Mouse (Mus musculus): ENCODE measurements around the gene Map2k5. TPM values are rescaled to one million over a fixed set of nuclear protein-coding genes. Genes with fewer than 3 reads are reported as not detected.

The Map2k5 gene
- 37.2 and 40.2 TPM in 2 replicates for polyA plus RNA-seq (2015; fragmentation: Nextera tagmentation; extraction: Ambion mirVana)

DNA sequence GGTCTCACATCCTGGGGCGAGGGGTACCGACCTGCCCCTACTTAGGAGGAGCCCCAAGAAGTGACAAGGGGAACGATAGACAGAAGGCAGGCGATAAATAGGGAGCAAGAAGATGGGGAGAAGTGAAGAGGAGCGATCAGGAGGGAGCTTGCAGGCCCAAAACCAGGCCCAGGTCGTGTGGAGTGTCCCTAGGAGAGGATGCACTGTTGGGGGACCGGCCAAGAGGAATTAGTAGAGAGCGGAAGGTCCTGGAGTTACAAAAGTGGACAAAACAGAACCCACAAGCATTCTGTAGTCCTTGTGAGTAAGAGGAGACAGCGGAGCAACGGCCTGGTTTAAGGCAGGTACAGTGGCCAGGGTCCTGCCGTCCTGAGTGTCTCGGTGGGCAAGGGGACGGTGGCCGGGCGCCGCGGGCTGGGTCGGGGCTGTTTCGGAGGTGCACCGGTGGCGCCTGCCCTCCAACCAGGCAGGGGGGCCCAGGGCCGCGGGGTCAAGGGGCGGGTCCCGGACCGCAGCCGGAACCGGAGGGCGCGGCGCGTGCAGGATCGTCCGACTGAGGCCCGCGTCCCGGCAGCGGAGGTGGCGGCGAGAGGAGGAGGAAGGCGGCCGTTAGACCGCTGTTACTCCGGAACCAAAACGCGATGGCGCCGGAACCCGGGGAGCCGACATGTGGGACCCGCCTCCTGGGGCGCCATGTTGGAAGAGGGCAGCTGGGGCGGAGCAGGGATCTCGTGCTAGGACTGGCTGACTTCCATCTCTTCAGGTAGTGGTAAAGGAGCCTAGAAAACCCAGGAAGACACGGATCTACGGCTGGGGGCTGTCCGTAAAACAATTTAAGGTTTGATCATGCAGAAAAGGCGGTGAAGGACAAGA, at the start of gene Map2k5:
Gene Map2k5 (minus strand): TSS at position 633 of the 873 bp plus-strand sequence.
- Histone ChIP-seq H3K9me3 (no peaks in the 10 kb centered on the region), H3K4me3 (peak within 1 kb of the TSS; percentile 86), H3K9ac (peak within 1 kb of the TSS; percentile 91), H3K27ac (peak within 1 kb of the TSS; percentile 87), H3K4me1 (peaks cover 26% of the 10 kb centered on the region), H3K4me2 (replicated peaks) (peak within 1 kb of the TSS; percentile 97), H3K27me3 (no peaks in the 10 kb centered on the region), H3K36me3 (peaks cover 25% of the 10 kb centered on the region)
- WGBS: 1% methylated on average over 55 of the region's 58 CpGs
- peak; percentile 92 for ATAC-seq (ENCODE audit: low FRiP score, low read depth)

DNA sequence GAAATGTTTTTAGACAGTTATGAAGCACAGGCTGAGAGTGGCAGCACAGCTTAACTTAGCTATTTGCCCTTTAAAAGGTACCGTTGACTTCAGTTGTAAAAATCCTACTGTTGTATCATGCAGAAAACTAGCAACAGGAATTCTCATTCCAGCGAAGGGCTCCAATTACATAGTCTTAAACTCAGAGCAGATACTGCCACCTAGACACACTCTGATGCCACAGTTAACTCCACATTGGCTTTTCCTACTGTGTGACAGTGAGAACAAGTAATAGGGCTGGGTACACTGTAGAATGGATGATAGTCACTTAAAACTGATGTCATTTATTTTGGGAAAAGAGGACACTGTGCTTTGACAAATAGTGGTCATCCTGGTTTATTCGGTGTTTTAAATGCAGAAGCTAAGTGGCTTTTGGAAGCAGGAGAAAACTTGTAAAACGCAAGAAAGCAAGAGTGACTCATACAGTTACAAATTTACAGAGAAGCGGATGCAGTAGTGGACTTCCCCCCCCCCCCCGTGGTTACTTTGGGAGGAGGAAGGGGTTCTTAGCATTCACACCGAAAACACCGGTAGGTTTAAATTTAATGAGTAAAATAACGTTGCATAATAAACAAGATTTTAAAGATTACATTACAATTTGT, 43.5 kb upstream of the Map2k5 start:
- Histone ChIP-seq H3K27ac (no peak overlapping the region), H3K27me3 (no peaks in the 10 kb centered on the region), H3K9me3 (no peaks in the 10 kb centered on the region), H3K4me2 (replicated peaks) (no peak overlapping the region), H3K9ac (no peak overlapping the region), H3K4me1 (peaks cover 12% of the 10 kb centered on the region), H3K36me3 (no peaks in the 10 kb centered on the region), H3K4me3 (no peak overlapping the region)
- ATAC-seq (ENCODE audit: low FRiP score, low read depth): no peak
- 45% methylated on average over 9 of the region's 9 CpGs for WGBS

GRCm38 (mm10) chr9:63420396-63420795, 42.7 kb upstream of the Map2k5 start:
- WGBS: 37% methylated on average over 6 of the region's 6 CpGs
- ATAC-seq (ENCODE audit: low FRiP score, low read depth): no peak
- Histone ChIP-seq H3K4me1 (peaks cover 12% of the 10 kb centered on the region), H3K4me2 (replicated peaks) (no peak overlapping the region), H3K27ac (no peak overlapping the region), H3K27me3 (no peaks in the 10 kb centered on the region), H3K36me3 (no peaks in the 10 kb centered on the region), H3K9ac (no peak overlapping the region), H3K4me3 (no peak overlapping the region), H3K9me3 (no peaks in the 10 kb centered on the region)

- Histone ChIP-seq H3K36me3 (no peaks in the 10 kb centered on the region), H3K4me3 (no peak overlapping the region), H3K4me1 (peaks cover 8% of the 10 kb centered on the region), H3K27me3 (no peaks in the 10 kb centered on the region), H3K9ac (no peak overlapping the region), H3K4me2 (replicated peaks) (no peak overlapping the region), H3K27ac (no peak overlapping the region), H3K9me3 (no peaks in the 10 kb centered on the region)
- ATAC-seq (ENCODE audit: low FRiP score, low read depth): no peak
- WGBS: 84% methylated on average over 1 of the region's 1 CpGs
Measured at GRCm38 (mm10) chr9:63400176-63400575, 22.5 kb upstream of the Map2k5 start.

DNA sequence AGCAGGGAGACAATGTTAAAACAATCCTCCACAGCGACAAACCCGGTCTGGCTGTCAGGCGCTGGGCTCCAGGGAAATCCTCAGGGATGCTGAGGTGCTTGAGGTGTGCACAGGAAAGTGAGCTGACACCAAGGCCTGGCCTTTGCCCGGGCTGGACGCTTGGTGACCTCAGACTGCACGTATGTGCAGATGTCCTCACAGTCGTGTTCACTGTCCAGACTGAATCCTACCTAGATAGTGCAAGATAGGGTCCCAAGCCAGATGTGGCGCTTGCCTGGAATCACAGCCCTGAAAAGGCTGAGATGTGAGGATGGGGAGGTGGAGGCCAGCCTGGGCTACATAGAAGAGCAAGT, 21.7 kb upstream of the Map2k5 start:
- H3K27ac ChIP-seq: peak overlapping the region; percentile 56; the same call in 1 of the 2 replicates
- H3K4me1 ChIP-seq: peaks cover 8% of the 10 kb centered on the region
- peak overlapping the region; percentile 93 for H3K4me2 ChIP-seq (replicated peaks)
- no peaks in the 10 kb centered on the region for H3K27me3 ChIP-seq
- H3K9ac ChIP-seq: peak overlapping the region; percentile 87
- peak overlapping the region; percentile 89 for H3K4me3 ChIP-seq
- no peaks in the 10 kb centered on the region for H3K36me3 ChIP-seq
- no peaks in the 10 kb centered on the region for H3K9me3 ChIP-seq
- WGBS: 4% methylated on average over 8 of the region's 8 CpGs
- ATAC-seq (ENCODE audit: low FRiP score, low read depth): peak; percentile 42

DNA sequence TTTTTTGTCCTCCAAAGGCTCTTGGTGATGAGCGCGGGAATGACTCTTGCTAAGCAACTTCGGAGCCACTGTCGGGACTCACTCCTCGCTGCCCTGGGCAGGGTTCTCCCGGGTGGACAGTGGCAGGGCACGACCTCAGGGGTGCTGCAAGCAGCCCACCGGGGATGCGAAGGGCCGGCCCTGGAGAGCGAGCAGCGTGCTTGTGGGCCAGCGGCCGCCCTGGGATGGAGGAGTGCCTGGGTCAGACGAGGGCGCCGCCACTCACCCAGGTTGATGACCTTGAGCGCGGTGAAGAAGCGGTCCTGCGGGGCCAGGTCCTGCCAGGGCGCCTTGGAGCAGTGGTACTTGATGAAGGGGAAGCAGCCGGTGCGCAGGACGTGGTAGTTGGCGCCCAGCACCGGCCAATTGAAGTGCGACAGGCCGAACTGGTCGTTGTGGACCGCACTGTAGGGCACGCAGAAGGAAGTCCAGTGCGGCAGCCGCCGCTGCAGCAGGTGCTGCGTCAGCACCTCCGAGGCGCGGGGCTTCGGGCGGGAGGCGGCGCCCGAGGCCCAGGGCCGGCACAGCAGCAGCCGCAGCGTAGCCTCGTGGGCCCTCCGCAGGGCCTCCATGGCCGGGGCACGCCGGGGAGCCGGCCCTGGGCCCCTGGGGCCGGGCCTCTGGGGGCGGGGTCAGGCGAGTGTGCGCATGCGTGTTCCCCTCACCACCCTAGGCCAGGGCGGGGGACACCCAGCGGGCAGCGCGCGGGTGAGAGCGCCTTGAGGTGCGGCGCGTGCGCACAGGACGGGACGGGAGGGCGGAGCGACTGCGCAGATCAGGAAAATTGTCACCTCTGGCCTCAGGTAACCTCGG, 21.1 kb upstream of the Map2k5 start, which contains the start of gene 2300009A05Rik:
Gene 2300009A05Rik (minus strand): TSS at position 636 of the 852 bp plus-strand sequence.
- Histone ChIP-seq H3K36me3 (no peaks in the 10 kb centered on the region), H3K27ac (peak within 1 kb of the TSS; percentile 69), H3K9me3 (no peaks in the 10 kb centered on the region), H3K4me2 (replicated peaks) (peak within 1 kb of the TSS; percentile 93), H3K9ac (peak within 1 kb of the TSS; percentile 87), H3K27me3 (no peaks in the 10 kb centered on the region), H3K4me3 (peak within 1 kb of the TSS; percentile 89), H3K4me1 (peaks cover 8% of the 10 kb centered on the region)
- peak; percentile 95 for ATAC-seq (ENCODE audit: low FRiP score, low read depth)
- under 1% methylated on average over 71 of the region's 74 CpGs for WGBS

DNA sequence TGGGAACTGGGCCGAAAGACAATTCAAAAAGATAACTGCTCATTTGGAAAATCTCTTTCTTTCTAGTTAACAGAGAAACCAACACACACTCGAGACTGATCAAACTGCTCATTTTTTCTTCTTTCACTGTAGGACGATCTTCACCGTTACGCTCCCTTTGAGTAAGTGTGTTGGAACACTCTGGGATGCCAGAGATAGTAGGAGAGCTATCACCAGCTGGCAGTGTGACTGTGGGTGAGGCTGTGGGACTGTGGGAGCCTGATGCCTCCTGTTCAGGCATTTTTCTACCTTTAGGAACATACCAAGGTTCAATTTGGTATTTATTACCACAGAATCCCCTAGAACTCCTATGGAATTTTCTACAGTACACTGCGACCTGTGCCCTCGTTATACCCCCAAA, 17.9 kb upstream of the Map2k5 start:
- Histone ChIP-seq H3K4me1 (peaks cover 8% of the 10 kb centered on the region), H3K4me2 (replicated peaks) (no peak overlapping the region), H3K36me3 (no peaks in the 10 kb centered on the region), H3K9ac (no peak overlapping the region), H3K9me3 (no peaks in the 10 kb centered on the region), H3K27me3 (no peaks in the 10 kb centered on the region), H3K27ac (no peak overlapping the region), H3K4me3 (no peak overlapping the region)
- ATAC-seq (ENCODE audit: low FRiP score, low read depth): no peak
- 82% methylated on average over 7 of the region's 7 CpGs for whole genome bisulfite sequencing

DNA sequence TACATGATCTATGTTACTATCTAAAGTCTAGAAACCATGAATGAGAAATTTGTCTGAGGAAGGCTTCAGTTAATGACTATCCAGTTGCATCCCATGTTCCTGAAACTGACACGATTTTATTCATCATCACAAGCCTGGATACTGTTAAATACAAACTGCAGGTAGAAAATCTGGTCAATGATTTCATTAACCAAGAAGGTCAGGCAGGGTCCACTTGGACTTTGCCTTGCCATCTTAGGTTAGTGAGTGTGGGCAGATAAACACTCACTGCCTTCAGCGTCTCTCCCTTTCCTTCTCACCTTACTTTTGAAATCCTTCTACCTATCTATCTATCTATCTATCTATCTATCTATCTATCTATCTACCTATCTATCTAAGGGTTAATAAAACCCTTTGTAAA, 13.6 kb upstream of the Map2k5 start:
- WGBS: 73% methylated on average over 2 of the region's 2 CpGs
- Histone ChIP-seq H3K27ac (no peak overlapping the region), H3K36me3 (no peaks in the 10 kb centered on the region), H3K4me2 (replicated peaks) (no peak overlapping the region), H3K9ac (no peak overlapping the region), H3K4me3 (no peak overlapping the region), H3K9me3 (no peaks in the 10 kb centered on the region), H3K27me3 (no peaks in the 10 kb centered on the region), H3K4me1 (0 out of 2 replicates have a peak, but pooled peaks cover 3% of the 10 kb centered on the region)
- ATAC-seq (ENCODE audit: low FRiP score, low read depth): no peak

- Histone ChIP-seq H3K4me2 (replicated peaks) (no peak overlapping the region), H3K36me3 (no peaks in the 10 kb centered on the region), H3K4me3 (no peak overlapping the region), H3K9ac (no peak overlapping the region), H3K4me1 (peaks cover 4% of the 10 kb centered on the region; the same call in 1 of the 2 replicates), H3K27ac (no peak overlapping the region), H3K9me3 (no peaks in the 10 kb centered on the region), H3K27me3 (no peaks in the 10 kb centered on the region)
- 90% methylated on average over 4 of the region's 4 CpGs for WGBS
- no peak for ATAC-seq (ENCODE audit: low FRiP score, low read depth)
Measured at GRCm38 (mm10) chr9:63382761-63383160, 5.1 kb upstream of the Map2k5 start.

- no peak overlapping the region for H3K4me2 ChIP-seq (replicated peaks)
- no peak overlapping the region for H3K27ac ChIP-seq
- H3K9ac ChIP-seq: no peak overlapping the region
- no peak overlapping the region for H3K4me3 ChIP-seq
- 85% methylated on average over 3 of the region's 3 CpGs for WGBS
- no peaks in the 10 kb centered on the region for H3K9me3 ChIP-seq
- H3K4me1 ChIP-seq: peaks cover 22% of the 10 kb centered on the region
- H3K36me3 ChIP-seq: peaks cover 2% of the 10 kb centered on the region
- H3K27me3 ChIP-seq: no peaks in the 10 kb centered on the region
- no peak for ATAC-seq (ENCODE audit: low FRiP score, low read depth)
Measured at GRCm38 (mm10) chr9:63380326-63380725, 2.6 kb upstream of the Map2k5 start.

GRCm38 (mm10) chr9:63378174-63378573, 472 bp upstream of the Map2k5 start:
- Histone ChIP-seq H3K27me3 (no peaks in the 10 kb centered on the region), H3K4me3 (peak overlapping the region; percentile 86), H3K9me3 (no peaks in the 10 kb centered on the region), H3K9ac (peak overlapping the region; percentile 91), H3K4me1 (peaks cover 26% of the 10 kb centered on the region), H3K4me2 (replicated peaks) (peak overlapping the region; percentile 97), H3K36me3 (peaks cover 23% of the 10 kb centered on the region), H3K27ac (peak overlapping the region; percentile 87; the same call in 1 of the 2 replicates)
- 17% methylated on average over 8 of the region's 8 CpGs for WGBS
- ATAC-seq (ENCODE audit: low FRiP score, low read depth): no peak
